Comparison of ENCODE assay signal across 34 mouse cellular contexts in genomic region chr2:101648361-101648760, GRCm38 (mm10). TPM values are rescaled to one million over a fixed set of nuclear protein-coding genes. Genes with fewer than 3 reads are reported as not detected.
DNase-seq lines count a peak whose midpoint lies in the region; ATAC-seq and TF ChIP-seq lines count a peak whose summit lies in the region.
"Had no signal": no experiment of that assay in that cellular context is flagged by ENCODE, and none has a peak within 500 bp of the region (broad histone marks: within the 10 kb centered on the region; RNA-seq: fewer than 3 reads in every experiment).

No protein-coding gene starts in this region.

- no peak overlapping the region for H3K27ac ChIP-seq in liver, postnatal 0 days (ENCODE audit: low read depth)
- H3K27ac ChIP-seq in bone marrow, adult 2 months (ENCODE audit: control insufficient read depth, insufficient read depth, low read depth, low read length, poor library complexity): no peak overlapping the region
- peak overlapping the region; percentile 77; the same call in 1 of the 2 replicates for H3K27ac ChIP-seq in embryonic facial prominence, embryonic 14.5 days (replicated peaks; ENCODE audit: low read depth, low read length)
- H3K27ac ChIP-seq: forebrain, embryonic 12.5 days; heart, embryonic 10.5 days; hindbrain, embryonic 12.5 days; liver, embryonic 13.5 days; macrophage; neural tube, embryonic 15.5 days; stomach, embryonic 15.5 days had no signal

- H3K9me3 ChIP-seq in liver, postnatal 0 days (ENCODE audit: low read length): no peaks in the 10 kb centered on the region
- no peaks in the 10 kb centered on the region for H3K9me3 ChIP-seq in embryonic facial prominence, embryonic 14.5 days (ENCODE audit: control insufficient read depth, low read length)
- H3K9me3 ChIP-seq: embryonic facial prominence, embryonic 15.5 days; forebrain, embryonic 12.5 days; heart, embryonic 10.5 days; hindbrain, embryonic 12.5 days; liver, embryonic 13.5 days; neural tube, embryonic 15.5 days; stomach, embryonic 15.5 days had no signal

- peak overlapping the region; percentile 22; the same call in 1 of the 2 replicates for H3K4me3 ChIP-seq in liver, postnatal 0 days (ENCODE audit: low read depth, low read length)
- peak overlapping the region; percentile 32 for H3K4me3 ChIP-seq in bone marrow, adult 2 months (replicated peaks; ENCODE audit: control insufficient read depth, low read depth, low read length)
- no peak overlapping the region for H3K4me3 ChIP-seq in embryonic facial prominence, embryonic 14.5 days (ENCODE audit: low read depth, low read length)
- H3K4me3 ChIP-seq: embryonic facial prominence, embryonic 15.5 days; forebrain, embryonic 12.5 days; heart, embryonic 10.5 days; hindbrain, embryonic 12.5 days; liver, embryonic 13.5 days; neural tube, embryonic 15.5 days; stomach, embryonic 15.5 days had no signal

- TF ChIP-seq CTCF in liver, postnatal 0 days (IDR thresholded peaks at IDR 0.05; ENCODE audit: low read depth): no peak
- TF ChIP-seq CTCF in bone marrow, adult 2 months (IDR thresholded peaks at IDR 0.05; ENCODE audit: control insufficient read depth, insufficient read depth, low read length): no peak

- no peaks in the 10 kb centered on the region for H3K27me3 ChIP-seq in liver, postnatal 0 days (ENCODE audit: insufficient read depth, low read length)
- H3K27me3 ChIP-seq in embryonic facial prominence, embryonic 14.5 days (replicated peaks; ENCODE audit: control insufficient read depth, insufficient read depth, low read length): no peaks in the 10 kb centered on the region
- H3K27me3 ChIP-seq: embryonic facial prominence, embryonic 15.5 days; hindbrain, embryonic 12.5 days; neural tube, embryonic 15.5 days; stomach, embryonic 15.5 days had no signal

- H3K36me3 ChIP-seq in liver, postnatal 0 days (replicated peaks; ENCODE audit: insufficient read depth, low read length): no peaks in the 10 kb centered on the region
- H3K36me3 ChIP-seq in embryonic facial prominence, embryonic 14.5 days (ENCODE audit: control insufficient read depth, insufficient read depth, low read length): no peaks in the 10 kb centered on the region
- H3K36me3 ChIP-seq: embryonic facial prominence, embryonic 15.5 days; forebrain, embryonic 12.5 days; heart, embryonic 10.5 days; hindbrain, embryonic 12.5 days; liver, embryonic 13.5 days; neural tube, embryonic 15.5 days; stomach, embryonic 15.5 days had no signal

- WGBS in liver, postnatal 0 days (ENCODE audit: insufficient replicate concordance): 72% methylated on average over 2 of the region's 2 CpGs
- 76% methylated on average over 2 of the region's 2 CpGs for WGBS in bone marrow, adult 2 months
- 59% methylated on average over 2 of the region's 2 CpGs for WGBS in embryonic facial prominence, embryonic 14.5 days

- H3K4me1 ChIP-seq in liver, postnatal 0 days (ENCODE audit: insufficient read depth): 0 out of 2 replicates have a peak, but pooled peaks cover 3% of the 10 kb centered on the region
- no peaks in the 10 kb centered on the region; the same call in 1 of the 2 replicates for H3K4me1 ChIP-seq in bone marrow, adult 2 months (ENCODE audit: control insufficient read depth, insufficient read depth, low read length)
- H3K4me1 ChIP-seq in embryonic facial prominence, embryonic 14.5 days (ENCODE audit: control insufficient read depth, insufficient read depth, low read length): peaks cover 9% of the 10 kb centered on the region; the same call in 1 of the 2 replicates
- H3K4me1 ChIP-seq: forebrain, embryonic 12.5 days; stomach, embryonic 15.5 days had no signal

- no peak overlapping the region for H3K9ac ChIP-seq in liver, postnatal 0 days (replicated peaks)
- no peak overlapping the region for H3K9ac ChIP-seq in embryonic facial prominence, embryonic 14.5 days (ENCODE audit: low read depth, low read length)
- H3K9ac ChIP-seq: embryonic facial prominence, embryonic 15.5 days; forebrain, embryonic 12.5 days; forebrain, postnatal 0 days; hindbrain, embryonic 12.5 days; liver, embryonic 13.5 days; stomach, embryonic 15.5 days had no signal

- ATAC-seq in liver, postnatal 0 days: no peak
- ATAC-seq in embryonic facial prominence, embryonic 14.5 days (ENCODE audit: low read depth): no peak
- ATAC-seq: activated CD4-positive, CD25-positive, alpha-beta regulatory T cell, adult 4 months; intestine, postnatal 0 days had no signal

- intact Hi-C loops in heart, postnatal 36 days (cut with DNase I): no loop called here

- H3K4me2 ChIP-seq in liver, postnatal 0 days (ENCODE audit: low read depth, low read length): peak overlapping the region; percentile 13; the same call in 1 of the 2 replicates
- no peak overlapping the region for H3K4me2 ChIP-seq in embryonic facial prominence, embryonic 14.5 days (ENCODE audit: low read depth, low read length)
- H3K4me2 ChIP-seq: forebrain, embryonic 12.5 days; liver, embryonic 13.5 days; neural tube, embryonic 15.5 days; stomach, embryonic 15.5 days had no signal

- TF ChIP-seq EP300 in liver, postnatal 0 days (IDR thresholded peaks at IDR 0.05; ENCODE audit: low read depth): no peak

- no peak for TF ChIP-seq POLR2A in bone marrow, adult 2 months (IDR thresholded peaks at IDR 0.05; ENCODE audit: borderline replicate concordance, control insufficient read depth, low read depth, low read length)

- peak; percentile 61 for DNase-seq in heart, adult 11 months
- DNase-seq in heart, postnatal 36 days: no peak
- no peak for DNase-seq in liver, postnatal 0 days
- DNase-seq in liver: no peak
- no peak for DNase-seq in embryonic facial prominence, embryonic 14.5 days (ENCODE audit: low spot score)
- no peak for DNase-seq in testis, postnatal 10 days (ENCODE audit: low spot score)
- DNase-seq in right cerebral cortex, postnatal 10 days (ENCODE audit: low spot score in 2 of 2): no peak
- DNase-seq: adrenal gland, adult 2 months; adrenal gland, postnatal 36 days; B cell, adult 2 months; heart, postnatal 14 days; kidney, postnatal 14 days; liver, embryonic 13.5 days; lung, adult 2 months; lung, postnatal 10 days; midbrain, embryonic 14.5 days; retina, postnatal 1 day; right cerebral cortex, postnatal 25 days had no signal

RNA-seq across cellular contexts. Expression of gene Rag1, which starts 0.9 kb away (rescaled TPM):
- total RNA-seq in heart, postnatal 36 days (2021): under 1 TPM; 0.08 to 0.14 TPM
- polyA plus RNA-seq in liver, postnatal 0 days (2015; fragmentation: Nextera tagmentation; extraction: Ambion mirVana): 0.95 and 1.1 TPM in 2 replicates
- polyA plus RNA-seq in bone marrow, adult 2 months (2011; ENCODE audit: insufficient read depth, insufficient read length, low replicate concordance, missing spikeins): 3.0 and 11.2 TPM in 2 replicates
- polyA plus RNA-seq in embryonic facial prominence, embryonic 14.5 days (2014; fragmentation: Nextera tagmentation; extraction: Ambion mirVana): 0.31 and 0.33 TPM in 2 replicates
- total RNA-seq: adrenal gland, postnatal 36 days; gastrocnemius, adult 8-10 months had no signal
- polyA plus RNA-seq: activated CD4-positive, CD25-positive, alpha-beta regulatory T cell, adult 4 months; adrenal gland, adult 2 months; heart, embryonic 10.5 days; intestine, postnatal 0 days; macrophage had no signal

RNA-seq across cellular contexts. Expression of gene B230118H07Rik, which starts 1.0 kb away (rescaled TPM):
- total RNA-seq in heart, postnatal 36 days (2021): 100 to 1,000 TPM in 1 of 2 experiments, 10 to 100 TPM in 1; 98.5 to 101 TPM
- 15.1 and 18.5 TPM in 2 replicates for polyA plus RNA-seq in liver, postnatal 0 days (2015; fragmentation: Nextera tagmentation; extraction: Ambion mirVana)
- polyA plus RNA-seq in bone marrow, adult 2 months (2011; ENCODE audit: insufficient read depth, insufficient read length, low replicate concordance, missing spikeins): 12.5 and 32.8 TPM in 2 replicates
- 55.8 and 65.6 TPM in 2 replicates for polyA plus RNA-seq in embryonic facial prominence, embryonic 14.5 days (2014; fragmentation: Nextera tagmentation; extraction: Ambion mirVana)

RNA-seq across cellular contexts. Expression of gene Rag2, which starts 23.8 kb away (rescaled TPM):
- total RNA-seq in heart, postnatal 36 days (2021): not detected
- 1.1 and 1.4 TPM in 2 replicates for polyA plus RNA-seq in liver, postnatal 0 days (2015; fragmentation: Nextera tagmentation; extraction: Ambion mirVana)
- 1.7 and 2.1 TPM in 2 replicates for polyA plus RNA-seq in bone marrow, adult 2 months (2011; ENCODE audit: insufficient read depth, insufficient read length, low replicate concordance, missing spikeins)
- polyA plus RNA-seq in embryonic facial prominence, embryonic 14.5 days (2014; fragmentation: Nextera tagmentation; extraction: Ambion mirVana): 0.07 and 0.11 TPM in 2 replicates
- total RNA-seq: adrenal gland, adult 2 months; adrenal gland, postnatal 36 days; forebrain, postnatal 0 days; gastrocnemius, adult 8-10 months; layer of hippocampus, postnatal 10 days; left cerebral cortex, adult 18-20 months; left cerebral cortex, postnatal 14 days had no signal
- polyA plus RNA-seq: activated CD4-positive, CD25-positive, alpha-beta regulatory T cell, adult 4 months; adrenal gland, adult 2 months; forebrain, embryonic 12.5 days; forebrain, postnatal 0 days; gonadal fat pad, adult 2 months; heart, embryonic 10.5 days; intestine, postnatal 0 days; lung, adult 2 months; macrophage; midbrain, embryonic 14.5 days; neural tube, embryonic 15.5 days had no signal

RNA-seq across cellular contexts. Expression of gene Traf6, which starts 29.9 kb away (rescaled TPM):
- total RNA-seq in heart, postnatal 36 days (2021): 10 to 100 TPM in 1 of 2 experiments, 1 to 10 TPM in 1; 9.0 to 10.3 TPM
- polyA plus RNA-seq in liver, postnatal 0 days (2015; fragmentation: Nextera tagmentation; extraction: Ambion mirVana): 2.7 and 2.8 TPM in 2 replicates
- polyA plus RNA-seq in bone marrow, adult 2 months (2011; ENCODE audit: insufficient read depth, insufficient read length, low replicate concordance, missing spikeins): 2.6 and 6.7 TPM in 2 replicates
- polyA plus RNA-seq in embryonic facial prominence, embryonic 14.5 days (2014; fragmentation: Nextera tagmentation; extraction: Ambion mirVana): 12.8 and 13.3 TPM in 2 replicates
